Mouse (Mus musculus) urinary bladder, adult 18-20 months (tissue): Measurements from ENCODE around the gene Art3.
A peak's percentile ranks its signal among the peaks of the same experiment; 100 is the strongest.

ENCODE experiments used
- DNase-seq, 2 experiments: peaks; one replicate each; pipeline ENCODE4 v3.0.0; 2022; ENCODE audit warnings: low spot score in 2 of 2, mixed read lengths in 2 of 2

Gene Art3

DNA sequence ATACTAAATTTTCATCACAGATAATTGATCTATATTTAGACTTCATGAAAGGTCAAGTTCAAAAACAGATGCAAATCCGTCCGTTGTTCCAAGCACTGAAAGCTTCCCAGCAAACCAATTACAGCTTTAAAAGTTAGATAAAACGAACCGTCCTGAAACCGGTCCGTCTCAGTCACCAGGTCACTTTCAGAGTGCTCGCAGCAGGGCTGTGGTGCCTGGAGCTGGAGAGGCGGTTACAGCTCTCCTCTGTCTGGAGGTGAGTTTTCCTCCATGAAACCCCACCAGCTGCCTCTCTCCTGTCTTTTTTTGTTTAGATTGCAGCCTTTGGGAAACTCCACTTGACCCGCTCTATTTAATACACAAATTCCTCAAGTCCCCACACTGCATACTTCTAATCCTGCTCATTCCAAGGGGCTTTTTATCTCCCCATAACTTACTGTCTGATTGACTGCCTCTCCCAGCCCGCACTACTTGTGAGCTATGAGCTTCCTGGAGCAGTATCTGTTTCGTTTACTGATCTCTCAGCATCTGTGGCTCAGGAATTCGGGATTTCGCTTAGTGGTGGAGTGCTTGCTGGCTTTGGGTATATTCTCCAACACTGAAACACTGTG is 45.3 kb downstream of the Art3 start:
- DNase-seq = no peak

DNA sequence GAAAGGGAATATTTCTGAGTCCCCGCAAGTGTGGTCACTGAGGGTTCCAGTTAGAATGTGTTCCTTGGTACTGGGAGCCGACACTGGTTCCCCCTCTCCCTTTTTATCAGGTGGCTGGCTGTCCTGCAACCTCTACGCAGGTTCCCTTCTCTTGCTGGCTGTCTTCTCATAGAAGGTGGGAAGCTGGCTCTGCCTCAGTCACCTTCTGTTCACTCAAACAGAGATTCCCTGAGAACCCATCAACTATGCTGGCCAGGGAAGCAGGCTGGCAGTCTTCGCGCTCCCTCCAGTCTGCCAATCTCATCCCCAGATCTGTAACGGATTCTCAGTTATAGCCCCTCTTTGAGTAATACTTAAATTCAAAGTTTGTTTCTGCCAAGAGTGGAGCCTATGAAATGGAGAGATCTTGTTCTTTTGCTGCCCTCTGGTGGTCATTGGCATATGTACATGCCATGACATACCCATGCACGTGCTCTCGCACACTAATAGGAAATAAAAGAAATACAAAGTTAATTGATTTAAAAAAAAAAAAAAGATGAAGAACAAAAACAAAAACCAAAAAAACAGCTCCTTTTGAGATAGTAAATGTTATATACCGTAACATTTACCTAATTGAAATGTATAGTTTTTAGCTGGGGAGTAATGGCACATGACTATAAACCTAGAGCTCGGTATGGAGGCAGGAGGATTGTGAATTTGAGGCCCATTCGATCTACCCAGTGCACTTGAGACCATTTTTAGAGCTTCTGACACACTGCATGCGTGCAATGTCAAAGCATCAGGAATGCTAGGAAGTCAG is 50.1 kb downstream of the Art3 start:
- peak; percentile 55 to 58 for DNase-seq

- DNase-seq = no peak
Observed at GRCm38 (mm10) chr5:92382349-92382679, 50.7 kb downstream of the Art3 start.

DNA sequence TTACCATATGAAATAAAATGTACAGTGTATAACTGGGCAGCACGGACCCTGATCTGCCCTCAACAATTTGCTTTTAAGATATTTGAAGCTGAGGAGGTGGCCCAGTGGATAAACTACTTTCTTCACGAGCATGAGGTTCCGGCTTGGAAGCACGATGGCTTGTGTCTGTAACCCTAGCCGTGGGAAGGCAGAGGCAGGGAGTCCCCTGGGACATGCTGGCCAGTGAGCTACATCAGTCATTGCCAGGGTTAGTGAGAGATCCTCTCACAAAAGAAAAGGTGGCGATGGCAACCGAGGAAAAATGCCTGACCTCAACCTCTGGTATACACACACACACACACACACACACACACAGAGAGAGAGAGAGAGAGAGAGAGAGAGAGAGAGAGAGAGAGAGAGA is 52.1 kb downstream of the Art3 start:
- no peak for DNase-seq

GRCm38 (mm10) chr5:92384855-92385254 is 53.2 kb downstream of the Art3 start:
- DNase-seq = no peak

DNA sequence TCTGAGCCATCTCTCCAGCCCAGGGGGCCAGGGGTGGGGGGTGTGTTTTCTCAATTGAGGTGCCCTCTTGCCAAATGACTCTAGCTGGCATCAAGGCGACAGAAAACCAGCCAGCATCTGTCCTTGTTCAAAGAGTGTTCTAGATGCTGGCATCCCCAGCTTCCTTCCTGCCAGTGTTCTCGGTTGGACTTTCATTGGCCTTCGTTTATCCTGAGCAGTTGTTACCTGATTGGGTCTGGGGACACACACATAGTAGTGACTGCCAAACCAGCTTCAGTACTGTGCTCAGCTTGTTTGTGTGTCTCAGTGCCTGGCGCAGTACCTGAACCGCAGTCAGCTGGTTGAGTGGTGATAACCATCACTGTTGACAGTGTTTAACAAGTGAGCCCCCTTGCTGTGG is 54.5 kb downstream of the Art3 start:
- no peak for DNase-seq

DNA sequence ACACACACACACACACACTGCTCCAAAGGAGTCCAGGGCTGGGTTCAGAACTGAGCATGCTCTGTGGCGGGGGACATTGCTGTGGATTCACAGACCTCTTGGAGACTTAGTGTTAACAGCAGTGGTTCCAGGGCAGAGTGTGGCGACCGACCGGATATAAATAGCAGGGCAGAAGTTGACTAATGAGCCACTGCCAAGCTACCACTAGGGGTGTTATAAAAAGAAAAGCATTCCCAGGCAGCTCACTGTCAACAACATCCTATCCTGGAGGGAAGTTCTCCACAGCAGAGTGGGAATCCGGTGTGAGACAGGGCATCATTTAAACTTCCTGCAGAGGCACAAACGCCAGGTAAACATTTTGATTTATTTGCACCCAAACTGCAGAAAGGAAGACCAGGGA is 55.0 kb downstream of the Art3 start:
- DNase-seq = no peak

DNA sequence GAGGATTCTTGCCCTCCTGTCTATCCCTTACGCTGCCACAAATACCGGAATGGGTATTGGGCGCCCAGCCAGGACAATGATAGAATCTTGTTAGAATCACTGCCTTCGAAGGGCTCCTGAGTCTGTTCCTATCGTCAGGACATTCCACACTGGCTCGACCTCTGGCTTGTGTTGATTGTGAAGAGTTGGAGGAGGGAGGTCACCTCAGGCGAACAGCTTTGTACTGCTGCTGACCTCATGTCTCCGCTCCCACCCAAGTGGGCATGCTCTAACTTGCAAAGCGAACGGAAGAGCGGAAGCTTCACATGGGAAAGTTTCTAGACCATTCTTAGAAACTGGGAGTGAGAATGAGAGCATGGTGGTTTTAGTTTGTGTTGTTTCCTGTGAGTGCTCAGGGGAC is 55.8 kb downstream of the Art3 start:
- no peak for DNase-seq

GRCm38 (mm10) chr5:92389977-92390376 is 58.4 kb downstream of the Art3 start:
- DNase-seq = no peak

DNA sequence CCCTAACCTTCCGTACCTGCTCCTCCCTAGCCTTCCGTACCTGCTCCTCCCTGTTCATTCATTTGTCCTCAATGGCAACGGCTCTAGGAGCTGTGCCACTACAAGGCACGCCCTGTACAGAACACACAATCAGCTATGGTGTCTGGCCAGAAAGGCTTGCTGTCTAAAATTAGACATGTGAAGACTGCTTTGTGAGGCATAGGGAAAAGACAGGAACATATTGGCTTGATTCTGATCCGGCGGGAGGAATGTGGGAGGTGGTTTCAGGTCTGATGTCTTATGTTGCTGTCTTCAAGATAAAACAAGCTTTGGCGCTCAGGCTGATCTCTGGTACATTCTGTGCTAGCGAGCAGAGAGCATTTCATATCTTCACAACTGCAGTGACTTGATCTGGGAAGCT is 59.0 kb downstream of the Art3 start:
- DNase-seq = no peak

DNA sequence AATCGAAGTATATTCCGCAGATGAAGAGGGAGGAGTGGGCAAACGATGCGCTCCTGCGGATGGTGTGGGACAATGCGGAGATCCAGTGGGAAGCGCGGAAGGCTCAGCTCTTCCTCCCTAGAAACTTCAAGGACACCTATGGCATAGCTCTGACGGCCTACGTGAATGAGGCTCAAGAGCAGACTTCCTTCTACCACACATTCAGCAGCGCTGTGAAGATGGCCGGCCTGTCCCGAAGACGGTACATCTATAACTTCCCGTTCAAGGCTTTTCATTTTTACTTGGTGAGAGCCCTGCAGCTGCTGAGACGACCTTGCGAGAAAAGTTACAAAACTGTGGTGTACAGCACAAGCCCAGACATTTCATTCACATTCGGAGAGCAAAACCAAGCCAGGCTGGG is 60.9 kb downstream of the Art3 start:
- DNase-seq = no peak

DNA sequence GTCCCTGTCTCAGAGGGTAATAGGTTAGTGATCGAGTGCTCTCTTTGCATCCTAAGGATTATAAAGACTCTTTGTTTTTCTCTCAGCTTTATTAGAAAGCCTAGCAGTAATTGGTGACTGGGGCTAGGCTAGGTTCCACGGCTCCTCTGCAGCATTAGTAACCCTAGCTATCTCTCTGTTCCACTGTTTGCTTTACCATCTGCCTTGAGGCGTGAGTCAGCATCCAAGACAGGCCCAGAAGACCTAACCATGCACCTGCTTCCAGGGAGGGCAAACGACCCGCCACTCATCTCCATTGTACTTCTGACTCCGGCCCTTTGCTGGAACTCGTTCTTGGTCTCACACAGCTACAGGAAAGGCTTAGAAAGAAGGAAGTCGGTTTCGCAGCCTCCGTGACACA is 62.2 kb downstream of the Art3 start:
- no peak for DNase-seq

GRCm38 (mm10) chr5:92395764-92396163 is 64.1 kb downstream of the Art3 start:
- DNase-seq = no peak

DNA sequence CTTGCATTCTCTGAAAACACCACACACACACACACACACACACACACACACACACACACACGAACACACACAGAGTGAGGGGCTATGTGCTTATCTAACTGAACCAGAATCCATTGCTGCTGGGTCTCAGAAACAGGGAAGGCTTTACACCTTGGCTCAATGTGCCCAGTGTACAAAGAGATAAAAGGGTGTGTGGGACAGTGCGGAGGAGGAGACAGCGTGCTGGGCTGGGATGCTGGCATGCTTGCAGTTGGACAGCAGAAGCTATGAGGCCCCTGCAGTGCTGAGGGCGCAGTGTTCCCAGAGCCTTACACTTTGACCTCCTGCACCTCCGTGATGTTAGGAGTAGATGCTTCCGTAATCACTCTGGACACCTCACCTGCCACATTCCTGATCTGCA is 64.8 kb downstream of the Art3 start:
- no peak for DNase-seq

DNA sequence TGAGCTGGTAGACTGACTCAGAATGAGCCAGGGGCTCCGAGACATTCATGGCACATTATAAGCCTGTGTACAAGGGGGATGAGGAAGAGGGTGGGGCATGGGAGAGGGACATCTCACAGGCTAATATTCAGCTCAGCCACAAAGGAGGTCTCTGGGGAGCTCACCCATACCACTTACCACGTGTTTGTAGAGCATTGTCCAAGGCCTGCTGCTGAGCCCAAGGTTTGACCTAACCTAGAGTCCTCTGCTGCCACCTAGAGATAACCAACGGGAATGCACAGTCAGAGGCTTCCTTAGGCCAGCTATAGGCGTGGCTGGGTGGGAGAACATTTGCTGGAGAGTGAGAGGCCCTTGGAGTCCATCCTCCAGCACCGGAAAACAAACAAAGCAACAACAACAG is 66.5 kb downstream of the Art3 start:
- DNase-seq = peak; percentile 34 to 46

DNA sequence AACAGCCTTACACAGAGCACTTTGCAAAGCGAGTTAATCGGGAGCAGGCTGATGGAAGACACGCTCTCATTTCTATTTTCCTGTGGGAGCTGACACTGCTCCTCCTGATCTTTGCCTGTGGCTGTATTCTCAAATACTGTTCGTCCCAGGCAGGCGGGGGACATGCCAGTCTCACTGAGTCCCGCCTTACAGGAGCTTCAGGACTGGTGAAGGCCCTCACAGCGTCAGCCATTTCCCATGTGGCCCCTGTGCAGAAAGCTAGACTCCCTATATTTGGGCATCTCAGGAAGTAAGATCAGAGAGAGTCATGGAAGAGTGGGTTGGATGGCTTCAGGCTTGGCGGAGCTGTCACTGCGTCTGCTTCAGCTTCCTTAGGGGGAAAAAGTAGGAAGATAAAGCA is 71.2 kb downstream of the Art3 start:
- DNase-seq = no peak

DNA sequence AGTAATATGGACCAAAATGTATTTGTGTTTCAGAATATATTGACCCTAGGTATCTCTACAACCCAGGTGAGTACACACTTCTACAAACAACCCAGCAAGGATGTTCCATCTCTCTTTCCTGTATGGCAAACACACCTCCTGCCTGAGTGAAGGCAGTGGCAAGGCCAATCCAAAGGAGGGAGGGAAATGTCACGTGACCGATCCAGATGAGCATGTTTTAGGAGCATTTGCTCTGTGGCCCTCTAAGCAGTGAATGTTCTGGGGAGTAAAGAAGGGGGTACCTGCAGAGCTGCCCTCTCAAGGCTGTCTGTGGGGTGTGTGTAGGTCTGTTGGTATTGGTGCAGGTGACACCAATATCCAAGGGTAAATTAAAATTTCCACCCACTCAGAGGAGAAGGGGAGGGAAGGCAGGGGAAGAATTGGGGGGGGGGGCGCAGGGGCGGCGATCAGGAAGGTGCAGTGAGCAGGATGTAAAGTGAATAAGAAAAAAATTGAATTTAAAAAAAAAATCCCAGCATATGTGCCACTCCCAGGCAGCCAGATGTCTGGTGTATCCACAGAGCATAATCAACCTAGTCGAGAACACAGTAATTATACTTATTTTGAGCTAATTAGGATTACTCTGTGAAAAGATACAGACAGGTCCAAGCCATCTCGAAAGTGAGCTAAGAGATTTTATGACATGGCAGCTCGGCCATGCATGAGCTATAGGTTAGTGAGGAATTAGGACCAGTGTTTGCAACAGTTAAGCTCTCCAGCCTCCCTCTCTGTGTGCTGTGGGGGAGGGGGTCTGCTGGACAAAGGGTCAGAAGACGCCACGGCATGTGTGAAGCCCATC is 72.2 kb downstream of the Art3 start:
- DNase-seq = no peak

DNA sequence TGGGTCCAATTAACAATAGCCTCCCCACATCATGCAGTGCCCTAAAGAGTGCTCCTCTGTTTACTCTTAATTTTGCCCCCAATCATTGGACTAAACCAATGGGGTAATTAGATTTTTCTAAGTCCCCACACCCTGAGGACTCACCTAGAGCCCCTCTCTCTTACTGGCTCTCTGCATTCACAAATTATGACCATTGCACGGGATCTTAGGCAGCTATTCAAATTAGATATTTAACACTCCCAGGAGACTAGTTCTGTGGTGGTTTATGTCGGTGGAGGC is 72.7 kb downstream of the Art3 start:
- no peak for DNase-seq

DNA sequence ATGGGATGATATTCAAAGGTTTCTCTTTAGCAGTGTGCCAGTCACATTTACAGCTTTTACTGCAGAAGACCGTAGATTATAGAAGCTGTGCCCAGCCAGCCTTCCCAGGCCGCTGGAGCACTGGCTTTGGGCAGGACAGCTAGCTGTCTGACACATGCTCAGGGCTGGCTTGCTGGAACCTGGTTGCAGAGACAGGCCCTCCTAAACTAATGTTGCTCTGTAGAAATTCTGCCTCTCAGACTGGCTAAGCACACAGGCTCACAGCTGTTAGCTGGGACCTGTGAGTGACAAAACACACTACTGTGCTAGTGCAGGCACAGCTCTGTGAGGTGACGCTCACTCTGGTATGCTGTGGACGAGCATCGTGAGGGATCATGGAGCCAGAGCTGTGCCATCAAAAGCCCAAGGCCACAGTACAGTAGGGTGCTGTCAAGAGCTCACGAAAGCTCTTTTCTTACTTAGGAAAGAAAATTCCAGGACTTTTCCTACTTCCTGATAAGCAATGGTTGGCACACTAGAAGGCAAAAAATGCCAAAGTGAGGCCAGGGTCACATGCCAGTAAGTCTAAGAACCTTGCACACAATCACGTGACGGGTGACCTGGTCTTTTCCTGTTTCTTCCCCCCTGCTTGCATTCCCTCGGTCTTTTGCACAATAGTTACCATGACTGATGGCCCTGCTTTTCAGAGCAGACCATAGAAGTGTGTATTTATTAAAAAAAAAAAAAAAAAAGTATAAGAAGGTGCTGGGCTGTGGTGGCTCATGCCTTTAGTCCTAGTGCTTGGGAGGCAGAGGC is 77.9 kb downstream of the Art3 start:
- DNase-seq = no peak

GRCm38 (mm10) chr5:92410486-92410885 is 78.9 kb downstream of the Art3 start:
- DNase-seq = no peak

DNA sequence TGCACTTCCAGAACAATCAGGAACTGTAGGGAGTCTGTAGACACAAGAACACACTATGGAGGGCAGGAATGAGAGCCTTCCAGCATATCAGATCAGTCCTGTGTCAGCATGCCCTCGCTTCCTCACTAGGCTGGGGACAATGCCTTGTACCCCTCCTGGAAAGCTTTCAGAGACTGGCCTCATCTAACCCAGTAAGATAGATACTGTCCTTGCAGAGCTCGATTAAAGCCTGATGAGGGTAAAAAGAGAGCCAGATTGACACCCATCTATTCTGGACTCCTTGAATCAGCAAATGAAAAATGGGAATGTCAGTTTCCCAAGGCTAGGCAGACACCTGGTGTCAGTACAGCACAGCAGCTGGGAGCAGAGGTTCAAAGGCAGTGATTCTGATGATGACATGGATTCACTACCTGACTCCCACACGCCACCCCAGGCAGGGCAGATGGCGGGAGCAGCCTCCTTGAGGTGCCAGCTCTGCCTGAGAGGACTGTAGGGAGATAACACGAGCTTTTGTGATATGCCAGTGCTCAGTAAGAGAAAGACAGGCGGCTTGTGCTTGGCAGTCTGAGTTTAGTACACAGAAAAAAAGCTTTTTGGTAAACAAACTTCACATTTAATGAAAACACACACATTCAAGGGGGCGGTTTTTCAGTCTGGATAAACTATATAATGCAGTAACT is 80.0 kb downstream of the Art3 start:
- no peak for DNase-seq
